Mouse (Mus musculus) heart, embryonic 15.5 days (tissue): Measurements from ENCODE around the gene Dst. TPM values are rescaled to one million over a fixed set of nuclear protein-coding genes. Genes with fewer than 3 reads are reported as not detected.
"Not testable (repeated sequence)": the region's sequence is repeated elsewhere in the genome, so short reads cannot be mapped to it uniquely, and the experiment has no call there.

Experiments used
- ATAC-seq: fragments of 200-750 bp; cut with Nextera tagmentation; replicated peaks from 2 replicates; pipeline ENCODE4 v1.8.0; 2017; ENCODE audit warnings: low read depth, moderate TSS enrichment; ENCODE audit not compliant: insufficient number of reproducible peaks, insufficient read depth, low FRiP score
- H3K27ac ChIP-seq: fragments of 300-500 bp; sonication (generic); 2 replicates; pipeline ENCODE4 v1.5.1; 2015; ENCODE audit warnings: mild to moderate bottlenecking, inconsistent platforms
- H3K27me3 ChIP-seq: fragments of 300-500 bp; sonication (generic); 2 replicates; pipeline ENCODE4 v1.6.1; 2015; ENCODE audit warnings: inconsistent platforms
- H3K36me3 ChIP-seq: fragments of 300-500 bp; sonication (generic); 2 replicates; pipeline ENCODE4 v1.6.1; 2015; ENCODE audit warnings: mild to moderate bottlenecking, inconsistent platforms
- H3K4me1 ChIP-seq: fragments of 300-500 bp; sonication (generic); replicated peaks from 2 replicates; pipeline ENCODE4 v1.6.1; 2015; ENCODE audit warnings: inconsistent platforms
- H3K4me2 ChIP-seq: fragments of 300-500 bp; sonication (generic); 2 replicates; pipeline ENCODE4 v1.6.1; 2015; ENCODE audit warnings: inconsistent platforms, mild to moderate bottlenecking, moderate library complexity
- H3K4me3 ChIP-seq: fragments of 300-500 bp; sonication (generic); 2 replicates; pipeline ENCODE4 v1.5.1; 2015; ENCODE audit warnings: mild to moderate bottlenecking, inconsistent platforms
- H3K9ac ChIP-seq: fragments of 300-500 bp; sonication (generic); 2 replicates; pipeline ENCODE4 v1.6.1; 2015; ENCODE audit warnings: mild to moderate bottlenecking, inconsistent platforms
- H3K9me3 ChIP-seq: fragments of 300-500 bp; sonication (generic); replicated peaks from 2 replicates; pipeline ENCODE4 v1.6.1; 2016; ENCODE audit warnings: inconsistent platforms
- WGBS: fragments of 180-500 bp; shearing (Covaris S2); methylation state at CpG from one replicate; pipeline ENCODE4 v1.1.7; 2015; ENCODE audit warnings: mixed read lengths; 5-methylcytosine and 5-hydroxymethylcytosine counted together
- polyA plus RNA-seq: library from polyadenylated mRNA; unstranded; fragments of >200 nt; fragmentation: Nextera tagmentation; extraction: Ambion mirVana; gene quantifications from 2 replicates; pipeline ENCODE4 v1.2.1, GENCODE M21; 2015

Dst gene
- polyA plus RNA-seq, 1 experiment from 2014 or later: 21.4 TPM

DNA sequence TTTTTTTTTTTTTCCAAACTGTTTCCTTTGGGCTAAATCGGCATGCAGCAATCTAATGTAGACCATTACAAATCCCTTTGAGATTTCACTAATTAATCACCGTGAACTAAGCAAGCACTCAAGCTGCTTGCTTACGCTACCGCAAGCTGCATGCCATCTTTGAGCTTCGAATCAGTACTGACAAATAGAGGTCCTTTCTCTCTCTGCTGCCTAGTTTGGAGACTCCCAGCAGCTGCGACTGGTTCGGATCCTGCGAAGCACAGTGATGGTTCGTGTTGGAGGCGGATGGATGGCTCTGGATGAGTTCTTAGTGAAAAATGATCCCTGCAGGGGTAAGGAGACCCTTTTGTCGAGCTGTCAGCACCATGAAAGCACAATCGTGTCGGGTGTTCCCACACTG lies 391.5 kb downstream of the Dst start:
- H3K9me3 ChIP-seq: no peaks in the 10 kb centered on the region
- H3K27ac ChIP-seq: no peak overlapping the region
- ATAC-seq: no peak
- peaks cover 9% of the 10 kb centered on the region; the same call in 1 of the 2 replicates for H3K4me1 ChIP-seq
- H3K9ac ChIP-seq: no peak overlapping the region
- 81% methylated on average over 13 of the region's 13 CpGs for WGBS
- H3K36me3 ChIP-seq: peaks cover 62% of the 10 kb centered on the region
- H3K4me3 ChIP-seq: no peak overlapping the region
- H3K4me2 ChIP-seq: no peak overlapping the region
- H3K27me3 ChIP-seq: no peaks in the 10 kb centered on the region

DNA sequence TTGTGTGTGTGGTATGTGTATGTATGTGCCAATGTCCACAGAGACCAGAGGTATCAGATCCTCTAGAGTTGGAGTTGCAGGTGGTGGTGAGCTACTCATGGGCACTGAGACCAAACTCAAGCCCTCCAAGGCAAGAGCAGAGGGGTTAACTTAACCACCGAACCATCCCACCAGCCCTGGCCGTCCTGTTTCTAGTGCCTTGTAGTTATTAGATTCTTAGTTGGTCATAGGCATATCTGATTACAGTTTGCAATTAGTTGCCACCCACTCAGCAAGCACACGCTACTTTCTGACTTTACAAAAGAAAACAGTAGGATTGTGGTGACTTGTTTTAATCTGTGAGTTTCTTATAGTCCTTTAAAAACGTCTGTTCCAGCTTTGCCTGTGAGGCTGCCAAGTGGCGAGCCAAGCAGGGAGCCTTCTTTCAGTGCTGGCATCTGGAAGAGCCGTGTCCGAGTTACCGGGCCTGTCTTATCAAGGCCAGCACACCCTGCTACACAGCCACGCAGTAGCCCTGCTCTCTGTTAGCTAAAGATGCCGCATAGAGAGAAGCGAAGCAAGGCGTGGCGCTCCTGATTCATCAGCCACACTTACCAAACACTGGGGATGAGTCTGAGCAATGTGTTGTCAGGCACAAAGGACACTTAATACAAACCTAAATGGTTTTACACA lies 392.4 kb downstream of the Dst start:
- no peaks in the 10 kb centered on the region for H3K9me3 ChIP-seq
- no peaks in the 10 kb centered on the region for H3K27me3 ChIP-seq
- H3K36me3 ChIP-seq: peaks cover 59% of the 10 kb centered on the region
- no peak for ATAC-seq
- WGBS: 70% methylated on average over 13 of the region's 13 CpGs
- H3K27ac ChIP-seq: no peak overlapping the region
- H3K4me3 ChIP-seq: no peak overlapping the region
- no peak overlapping the region for H3K9ac ChIP-seq
- H3K4me1 ChIP-seq: peaks cover 9% of the 10 kb centered on the region; the same call in 1 of the 2 replicates
- no peak overlapping the region for H3K4me2 ChIP-seq

DNA sequence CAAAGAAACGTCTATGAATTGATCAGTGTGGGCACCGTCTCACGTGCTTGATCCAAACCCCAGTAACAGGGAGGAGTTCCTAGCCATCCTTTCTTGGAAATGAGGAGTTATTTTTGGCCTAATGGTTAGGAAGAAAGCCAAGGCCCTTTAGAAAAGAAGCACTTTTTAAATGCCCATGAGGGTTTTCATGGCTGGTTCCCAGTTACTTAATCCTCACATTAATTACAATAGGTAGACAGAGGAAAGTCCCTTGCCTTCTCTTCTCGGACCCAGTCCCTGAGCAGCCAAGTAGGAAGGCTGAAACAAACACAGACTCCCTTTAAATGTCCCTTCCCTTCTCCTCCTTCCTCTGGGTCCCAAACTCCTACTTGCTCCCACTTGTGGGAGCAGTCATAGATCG lies 396.2 kb downstream of the Dst start:
- WGBS: 50% methylated on average over 5 of the region's 5 CpGs
- Histone ChIP-seq H3K9me3 (no peaks in the 10 kb centered on the region), H3K4me3 (no peak overlapping the region), H3K4me1 (peaks cover 6% of the 10 kb centered on the region; the same call in 1 of the 2 replicates), H3K27ac (peak overlapping the region; percentile 52), H3K9ac (no peak overlapping the region), H3K27me3 (no peaks in the 10 kb centered on the region), H3K36me3 (peaks cover 59% of the 10 kb centered on the region), H3K4me2 (no peak overlapping the region)
- no peak for ATAC-seq

DNA sequence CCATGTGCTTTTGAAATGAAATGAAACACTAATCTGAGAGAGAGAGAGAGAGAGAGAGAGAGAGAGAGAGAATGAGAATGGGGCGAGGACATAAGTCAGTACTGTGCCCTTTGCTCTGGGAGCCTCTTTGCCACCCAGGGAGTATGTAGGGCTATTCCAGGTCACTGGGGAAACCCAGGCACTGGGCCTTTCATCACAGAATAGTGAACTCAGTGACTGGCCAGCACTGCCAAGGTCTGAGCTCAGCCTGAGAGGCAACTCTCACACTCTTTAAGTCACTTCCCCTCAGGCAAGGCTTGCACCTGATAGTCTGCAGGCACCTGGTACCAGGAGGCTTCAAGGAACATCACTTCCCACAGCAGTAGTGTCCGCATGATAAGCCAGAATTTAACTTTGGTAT lies 398.7 kb downstream of the Dst start:
- WGBS: 87% methylated on average over 2 of the region's 2 CpGs
- Histone ChIP-seq H3K9me3 (no peaks in the 10 kb centered on the region), H3K4me2 (no peak overlapping the region), H3K27me3 (no peaks in the 10 kb centered on the region), H3K4me3 (no peak overlapping the region), H3K36me3 (peaks cover 40% of the 10 kb centered on the region), H3K4me1 (peaks cover 20% of the 10 kb centered on the region; the same call in 1 of the 2 replicates), H3K27ac (no peak overlapping the region), H3K9ac (no peak overlapping the region)
- ATAC-seq: no peak

DNA sequence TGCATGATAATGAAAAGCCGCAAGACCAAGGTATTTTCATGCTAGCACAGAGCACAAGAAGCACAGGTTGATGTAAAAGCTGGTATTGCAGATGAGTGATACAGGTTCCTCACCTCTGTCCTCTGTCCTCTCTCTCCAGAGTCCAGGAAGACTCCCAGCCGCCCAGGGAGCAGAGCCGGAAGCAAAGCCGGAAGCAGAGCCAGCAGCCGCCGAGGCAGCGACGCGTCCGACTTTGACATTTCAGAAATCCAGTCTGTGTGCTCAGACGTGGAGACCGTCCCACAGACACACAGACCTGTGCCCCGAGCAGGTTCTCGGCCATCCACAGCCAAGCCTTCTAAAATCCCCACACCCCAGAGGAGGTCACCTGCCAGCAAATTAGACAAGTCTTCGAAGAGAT lies 399.2 kb downstream of the Dst start:
- no peak overlapping the region for H3K9ac ChIP-seq
- H3K9me3 ChIP-seq: no peaks in the 10 kb centered on the region
- H3K27me3 ChIP-seq: no peaks in the 10 kb centered on the region
- no peak overlapping the region for H3K27ac ChIP-seq
- no peak overlapping the region for H3K4me2 ChIP-seq
- H3K36me3 ChIP-seq: peaks cover 36% of the 10 kb centered on the region
- no peak for ATAC-seq
- WGBS: 82% methylated on average over 15 of the region's 15 CpGs
- H3K4me3 ChIP-seq: no peak overlapping the region
- peaks cover 20% of the 10 kb centered on the region for H3K4me1 ChIP-seq

DNA sequence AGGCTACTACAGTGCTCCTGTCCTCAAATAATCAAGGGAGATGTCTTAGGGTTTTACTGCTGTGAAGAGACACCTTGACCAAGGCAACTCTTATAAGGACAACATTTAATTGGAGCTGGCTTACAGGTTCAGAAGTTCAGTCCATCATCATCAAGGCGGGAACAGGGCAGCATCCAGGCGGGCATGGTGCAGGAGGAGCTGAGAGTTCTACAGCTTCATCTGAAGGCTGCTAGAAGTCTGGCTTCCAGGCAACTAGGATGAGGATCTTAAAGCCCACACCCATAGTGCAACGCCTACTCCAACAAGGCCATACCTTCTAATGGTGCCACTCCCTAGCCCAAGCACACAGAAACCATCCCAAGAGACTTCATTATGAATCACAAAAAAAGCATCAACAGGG lies 400.8 kb downstream of the Dst start:
- not testable (repeated sequence) for H3K27me3 ChIP-seq, H3K4me2 ChIP-seq, H3K9me3 ChIP-seq, H3K4me3 ChIP-seq, H3K9ac ChIP-seq, ATAC-seq, H3K27ac ChIP-seq
- WGBS: 90% methylated on average over 3 of the region's 3 CpGs
- Histone ChIP-seq H3K4me1 (peaks cover 29% of the 10 kb centered on the region), H3K36me3 (peaks cover 27% of the 10 kb centered on the region)

DNA sequence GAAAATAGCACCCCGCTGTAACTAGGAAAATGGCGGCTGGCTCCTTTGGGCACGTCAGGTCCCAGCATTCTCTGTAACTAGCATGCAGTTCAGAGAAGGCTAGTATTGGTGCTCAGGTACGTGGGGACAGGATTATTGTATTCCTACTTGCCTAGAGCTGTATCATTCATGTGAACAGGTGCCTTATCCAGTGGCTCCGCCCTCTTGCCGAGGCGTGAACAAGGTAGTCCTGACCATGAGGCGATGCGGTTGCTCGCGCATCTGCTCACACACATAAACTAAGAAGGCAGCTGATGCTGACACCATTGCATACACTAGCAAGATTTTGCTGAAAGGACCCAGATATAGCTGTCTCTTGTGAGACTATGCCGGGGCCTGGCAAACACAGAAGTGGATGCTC lies 401.4 kb downstream of the Dst start:
- no peak overlapping the region for H3K4me3 ChIP-seq
- no peaks in the 10 kb centered on the region for H3K9me3 ChIP-seq
- WGBS: 96% methylated on average over 12 of the region's 12 CpGs
- no peaks in the 10 kb centered on the region for H3K27me3 ChIP-seq
- no peak overlapping the region for H3K4me2 ChIP-seq
- no peak overlapping the region for H3K27ac ChIP-seq
- peaks cover 27% of the 10 kb centered on the region for H3K36me3 ChIP-seq
- ATAC-seq: no peak
- H3K4me1 ChIP-seq: peaks cover 27% of the 10 kb centered on the region
- no peak overlapping the region for H3K9ac ChIP-seq

DNA sequence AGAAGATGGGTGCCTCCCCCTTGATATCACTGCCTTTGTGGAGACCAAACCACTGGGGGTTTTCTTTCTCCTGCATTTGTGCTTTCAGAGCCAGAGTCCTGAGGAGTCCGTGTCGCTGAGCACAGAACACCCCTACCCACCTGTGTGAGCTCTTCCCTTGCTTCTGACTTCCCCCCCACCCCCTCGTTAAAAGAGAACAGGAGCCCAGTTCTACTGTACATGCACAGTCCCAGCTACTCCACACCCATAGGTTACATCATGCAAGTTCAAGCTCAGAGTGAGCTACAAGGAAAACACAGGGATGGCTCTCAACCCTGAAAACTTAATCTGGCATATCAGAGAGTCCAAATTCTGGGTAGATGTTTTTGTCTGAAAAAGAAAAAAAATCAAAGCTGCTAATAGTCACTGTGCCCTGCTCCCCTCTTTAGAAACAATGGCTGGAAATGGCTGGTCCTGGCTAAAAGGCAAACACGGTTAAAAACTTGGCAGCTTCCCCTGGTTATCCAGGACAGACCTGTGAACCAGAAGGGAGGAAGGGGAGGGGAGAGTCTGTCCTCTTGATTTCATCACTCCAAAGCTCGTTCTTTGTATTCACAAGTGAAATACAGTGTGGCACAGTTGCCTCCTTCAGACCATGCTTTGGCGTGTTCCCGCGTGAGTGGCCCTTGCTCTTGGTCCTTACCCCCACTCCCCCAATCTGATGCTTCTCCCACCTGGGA lies 402.7 kb downstream of the Dst start:
- Histone ChIP-seq H3K9ac (no peak overlapping the region), H3K36me3 (peaks cover 20% of the 10 kb centered on the region), H3K9me3 (no peaks in the 10 kb centered on the region), H3K27ac (peak overlapping the region; percentile 61), H3K27me3 (no peaks in the 10 kb centered on the region), H3K4me3 (no peak overlapping the region), H3K4me2 (no peak overlapping the region), H3K4me1 (peaks cover 27% of the 10 kb centered on the region)
- ATAC-seq: no peak
- WGBS: 67% methylated on average over 8 of the region's 8 CpGs

DNA sequence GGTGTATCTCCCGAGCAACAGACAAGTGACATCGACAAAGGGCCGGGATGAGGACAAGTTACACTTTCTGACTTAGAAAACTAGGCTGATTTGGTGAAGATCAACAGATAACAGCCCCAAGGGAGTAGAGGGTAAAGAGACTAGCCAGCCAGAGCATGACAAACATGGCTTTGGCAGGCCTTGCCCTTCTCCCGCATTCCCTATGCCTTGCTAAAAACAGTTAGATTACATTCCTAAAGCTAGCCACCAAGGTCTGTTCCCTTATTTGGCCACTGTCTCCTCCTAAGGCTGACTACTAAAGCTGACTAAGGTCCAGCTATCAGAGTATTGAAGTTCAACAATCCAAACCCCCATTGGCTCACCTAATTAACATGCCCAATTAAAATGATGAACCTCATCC lies 404.8 kb downstream of the Dst start:
- Histone ChIP-seq H3K9ac (no peak overlapping the region), H3K9me3 (no peaks in the 10 kb centered on the region), H3K27ac (peak overlapping the region; percentile 61), H3K4me2 (no peak overlapping the region), H3K36me3 (peaks cover 8% of the 10 kb centered on the region), H3K4me1 (peaks cover 27% of the 10 kb centered on the region), H3K27me3 (no peaks in the 10 kb centered on the region), H3K4me3 (no peak overlapping the region)
- 73% methylated on average over 4 of the region's 4 CpGs for WGBS
- ATAC-seq: 0 out of 2 replicates have a peak, but pooled peaks have one; percentile 37

DNA sequence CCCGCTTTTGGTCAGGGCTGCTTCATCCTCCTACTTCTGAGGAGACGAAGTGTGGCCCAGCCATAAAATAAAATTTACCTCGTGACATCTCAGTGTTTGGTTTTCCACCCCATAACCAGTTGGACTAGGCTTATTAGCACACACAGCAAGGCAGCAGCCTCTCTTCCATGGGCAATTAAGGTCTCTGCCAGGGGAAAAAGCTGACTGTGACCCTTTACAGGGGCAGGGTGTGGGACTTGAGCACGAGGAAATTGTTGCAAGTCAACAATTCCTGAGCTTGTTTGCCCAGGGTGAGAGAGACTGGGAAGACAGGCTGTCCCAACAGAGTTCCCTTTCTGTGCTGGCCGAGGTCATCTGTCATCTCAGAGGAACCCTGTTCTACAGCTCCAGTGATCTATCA lies 407.4 kb downstream of the Dst start:
- H3K27ac ChIP-seq: no peak overlapping the region
- H3K9ac ChIP-seq: no peak overlapping the region
- H3K9me3 ChIP-seq: no peaks in the 10 kb centered on the region
- no peak overlapping the region for H3K4me2 ChIP-seq
- 65% methylated on average over 5 of the region's 5 CpGs for WGBS
- peaks cover 24% of the 10 kb centered on the region for H3K4me1 ChIP-seq
- no peak for ATAC-seq
- no peaks in the 10 kb centered on the region for H3K27me3 ChIP-seq
- no peaks in the 10 kb centered on the region for H3K36me3 ChIP-seq
- H3K4me3 ChIP-seq: no peak overlapping the region

DNA sequence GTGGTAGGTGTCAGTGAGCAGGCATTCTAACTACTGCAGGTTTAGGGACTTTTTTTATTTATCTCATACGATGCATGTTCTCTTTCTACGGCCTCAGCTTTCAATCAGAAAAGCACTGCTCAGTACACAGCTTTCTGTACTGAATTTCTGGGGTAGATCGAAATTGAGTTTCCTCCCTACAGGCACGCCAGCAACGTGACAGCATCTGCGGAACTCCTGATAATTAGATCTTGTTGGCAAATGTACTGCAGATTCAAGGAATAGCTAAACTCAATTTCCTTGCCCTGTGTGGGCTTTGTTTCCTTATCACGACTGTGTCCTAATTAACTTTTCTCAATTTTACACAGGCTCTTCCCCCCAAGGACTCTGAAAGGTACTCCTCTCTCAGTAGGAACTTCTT lies 416.2 kb downstream of the Dst start:
- no peak for ATAC-seq
- Histone ChIP-seq H3K4me1 (peaks cover 23% of the 10 kb centered on the region), H3K9me3 (no peaks in the 10 kb centered on the region), H3K4me2 (no peak overlapping the region), H3K27me3 (no peaks in the 10 kb centered on the region), H3K9ac (no peak overlapping the region), H3K4me3 (no peak overlapping the region), H3K27ac (no peak overlapping the region), H3K36me3 (no peaks in the 10 kb centered on the region)
- WGBS: 71% methylated on average over 7 of the region's 7 CpGs

DNA sequence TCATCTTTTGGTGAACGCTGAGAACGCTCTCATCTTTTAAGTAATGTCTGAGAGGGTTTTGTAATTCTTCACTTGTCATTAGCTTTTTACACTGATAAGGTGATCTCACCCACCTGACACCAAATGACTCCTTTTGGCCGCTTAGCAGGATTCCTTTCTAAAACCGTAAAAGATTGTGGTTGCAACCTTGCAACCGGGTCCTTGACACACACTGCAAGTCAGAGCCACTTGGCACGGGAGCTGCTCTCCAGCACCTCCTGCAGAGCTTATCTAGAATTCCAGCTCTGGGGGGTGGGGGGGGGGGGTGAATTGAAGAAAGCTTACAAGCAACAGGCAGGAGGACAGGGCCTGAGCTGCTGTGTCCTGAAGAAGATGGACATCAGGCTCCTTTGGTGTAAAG lies 420.6 kb downstream of the Dst start:
- Histone ChIP-seq H3K4me2 (no peak overlapping the region), H3K27me3 (no peaks in the 10 kb centered on the region), H3K27ac (no peak overlapping the region; the same call in 1 of the 2 replicates), H3K9me3 (no peaks in the 10 kb centered on the region), H3K4me3 (no peak overlapping the region), H3K4me1 (peaks cover 23% of the 10 kb centered on the region), H3K36me3 (no peaks in the 10 kb centered on the region), H3K9ac (no peak overlapping the region)
- 34% methylated on average over 6 of the region's 6 CpGs for WGBS
- ATAC-seq: no peak
